Mouse (Mus musculus) kidney, postnatal 0 days (tissue): ENCODE results near the gene Pim3. TPM values are rescaled to one million over a fixed set of nuclear protein-coding genes. Genes with fewer than 3 reads are reported as not detected.

ENCODE experiments used
- ATAC-seq: fragments of 200-750 bp; cut with Nextera tagmentation; replicated peaks from 2 replicates; pipeline ENCODE4 v1.8.0; 2017; ENCODE audit warnings: low read depth, moderate number of reproducible peaks, moderate TSS enrichment, moderate library complexity; ENCODE audit not compliant: low FRiP score
- DNase-seq: peaks from one replicate; pipeline ENCODE4 v3.0.0-alpha.2; 2016; ENCODE audit warnings: low spot score
- H3K27ac ChIP-seq: fragments of 300-500 bp; sonication (generic); 2 replicates; pipeline ENCODE4 v1.5.1; 2014; ENCODE audit warnings: mild to moderate bottlenecking
- H3K27me3 ChIP-seq: fragments of 300-500 bp; sonication (generic); 2 replicates; pipeline ENCODE4 v1.6.1; 2014; ENCODE audit warnings: low read length, mixed read lengths; ENCODE audit not compliant: insufficient read depth
- H3K36me3 ChIP-seq: fragments of 300-500 bp; sonication (generic); 2 replicates; pipeline ENCODE4 v1.6.1; 2014; ENCODE audit warnings: low read length, mixed read lengths; ENCODE audit not compliant: insufficient read depth
- H3K4me1 ChIP-seq: fragments of 300-500 bp; sonication (generic); replicated peaks from 2 replicates; pipeline ENCODE4 v1.6.1; 2014; ENCODE audit warnings: antibody characterized with exemption, low read length, mixed read lengths; ENCODE audit not compliant: insufficient read depth
- H3K4me2 ChIP-seq: fragments of 300-500 bp; sonication (generic); 2 replicates; pipeline ENCODE4 v1.6.1; 2014; ENCODE audit warnings: mild to moderate bottlenecking, low read length, moderate library complexity, mixed read lengths
- H3K4me3 ChIP-seq: fragments of 300-500 bp; sonication (generic); replicated peaks from 2 replicates; pipeline ENCODE4 v1.5.1; 2014; ENCODE audit warnings: low read depth, low read length
- H3K9ac ChIP-seq: fragments of 300-500 bp; sonication (generic); 2 replicates; pipeline ENCODE4 v1.6.1; 2014; ENCODE audit warnings: low read depth, low read length
- H3K9me3 ChIP-seq: fragments of 300-500 bp; sonication (generic); replicated peaks from 2 replicates; pipeline ENCODE4 v1.6.1; 2016; ENCODE audit warnings: low read length, inconsistent platforms, mixed read lengths
- CTCF ChIP-seq: IDR thresholded peaks from 2 replicates; pipeline ENCODE4 v1.5.1; 2016; ENCODE audit warnings: antibody characterized with exemption, low read depth, mild to moderate bottlenecking, moderate library complexity
- WGBS: fragments of 180-500 bp; shearing (Covaris S2); extraction: QIAGEN DNeasy Blood & Tissue Kit; methylation state at CpG from one replicate; pipeline ENCODE4 v1.1.7; 2014; 5-methylcytosine and 5-hydroxymethylcytosine counted together
- polyA plus RNA-seq: library from polyadenylated mRNA; unstranded; fragments of >200 nt; fragmentation: Nextera tagmentation; extraction: Ambion mirVana; gene quantifications from 2 replicates; pipeline ENCODE4 v1.2.1, GENCODE M21; 2015

Gene Pim3
- polyA plus RNA-seq, 1 experiment from 2014 or later, result 88.6 TPM

DNA sequence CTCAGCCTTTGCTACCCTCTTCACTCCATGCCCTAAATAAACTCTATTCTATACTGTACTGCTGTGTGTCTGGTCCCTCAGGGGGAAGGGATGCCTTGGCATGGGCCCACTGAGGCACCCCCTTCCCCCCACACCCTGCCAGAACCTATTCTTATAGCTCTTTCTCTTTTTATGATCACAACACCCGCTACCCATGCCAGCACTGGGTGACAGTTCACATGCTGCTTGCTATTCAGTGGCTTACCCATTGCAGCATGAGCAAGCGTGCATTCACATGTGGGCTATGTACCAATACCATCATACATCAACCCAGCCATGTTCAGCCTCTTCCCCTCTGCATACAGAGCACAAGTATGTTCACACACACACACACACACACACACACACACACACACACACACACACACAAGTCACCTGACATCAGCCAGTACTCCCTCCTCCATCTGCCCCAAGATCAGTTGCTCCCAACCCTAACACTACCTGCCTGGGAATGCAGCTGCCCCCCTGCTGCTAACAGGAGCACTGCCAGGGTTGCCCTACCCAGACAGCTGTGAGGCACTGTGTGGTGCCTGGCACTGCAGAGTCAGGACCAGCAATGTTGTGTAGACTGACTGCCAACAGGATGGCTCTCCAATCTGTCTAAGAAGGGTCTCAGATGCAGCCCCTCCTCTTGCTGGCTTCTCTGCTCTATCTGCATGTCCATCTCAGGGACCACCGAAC is 20.2 kb upstream of the Pim3 start:
- TF ChIP-seq CTCF, result no peak
- WGBS, result 84% methylated on average over 3 of the region's 3 CpGs
- no peak overlapping the region for H3K9ac ChIP-seq

GRCm38 (mm10) chr15:88842300-88842673 is 19.7 kb upstream of the Pim3 start:
- Histone ChIP-seq H3K4me1 (peaks cover 24% of the 10 kb centered on the region), H3K27ac (no peak overlapping the region), H3K36me3 (no peaks in the 10 kb centered on the region), H3K27me3 (no peaks in the 10 kb centered on the region), H3K4me3 (no peak overlapping the region), H3K9ac (no peak overlapping the region), H3K9me3 (no peaks in the 10 kb centered on the region), H3K4me2 (no peak overlapping the region)
- ATAC-seq (no peak), DNase-seq (no peak)
- 72% methylated on average over 3 of the region's 3 CpGs for WGBS
- no peak for TF ChIP-seq CTCF

More for the DNA sequence above, 20.2 kb upstream of the Pim3 start:
- no peaks in the 10 kb centered on the region for H3K9me3 ChIP-seq
- ATAC-seq (no peak), DNase-seq (no peak)
- no peak overlapping the region for H3K4me3 ChIP-seq
- H3K4me2 ChIP-seq, result no peak overlapping the region
- no peaks in the 10 kb centered on the region for H3K36me3 ChIP-seq
- no peaks in the 10 kb centered on the region for H3K27me3 ChIP-seq
- H3K27ac ChIP-seq, result no peak overlapping the region
- H3K4me1 ChIP-seq, result peaks cover 24% of the 10 kb centered on the region

DNA sequence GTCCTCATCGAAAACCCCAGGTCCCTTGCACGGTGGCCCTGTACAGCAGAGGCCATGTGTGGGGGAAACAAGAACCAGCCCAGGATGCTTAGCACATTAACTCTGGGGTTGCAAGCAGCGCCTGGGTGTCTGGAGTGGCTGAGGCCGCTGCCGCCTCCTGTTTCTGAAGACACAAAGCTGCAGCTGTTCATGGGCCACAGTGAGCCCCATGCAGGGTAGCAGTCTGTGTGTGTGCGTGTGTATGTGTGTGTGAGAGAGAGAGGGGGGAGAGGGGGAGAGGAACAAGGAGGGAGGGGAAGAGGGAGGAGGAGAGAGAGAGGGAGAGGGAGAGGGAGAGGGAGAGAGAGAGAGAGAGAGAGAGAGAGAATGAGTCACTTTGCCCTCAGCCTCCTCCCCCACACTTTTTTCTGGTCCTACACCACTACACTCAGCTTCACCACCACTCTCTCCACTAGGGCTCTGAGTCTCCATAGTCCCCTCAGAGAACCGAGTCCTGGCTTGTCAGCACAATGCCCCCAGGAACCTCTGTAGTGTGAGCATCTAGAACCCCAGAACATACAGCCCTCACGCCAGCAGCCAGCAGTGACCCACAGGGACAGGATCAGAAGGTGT is 18.4 kb upstream of the Pim3 start:
- ATAC-seq (no peak; the same call in 1 of the 2 replicates), DNase-seq (peak; percentile 44)
- Histone ChIP-seq H3K27me3 (no peaks in the 10 kb centered on the region), H3K27ac (no peak overlapping the region), H3K4me1 (peaks cover 16% of the 10 kb centered on the region), H3K9me3 (no peaks in the 10 kb centered on the region), H3K4me2 (no peak overlapping the region), H3K4me3 (no peak overlapping the region), H3K36me3 (no peaks in the 10 kb centered on the region), H3K9ac (no peak overlapping the region)
- WGBS, result 31% methylated on average over 8 of the region's 8 CpGs
- TF ChIP-seq CTCF, result 0 out of 2 replicates have a peak, but pooled peaks have one; percentile 8

DNA sequence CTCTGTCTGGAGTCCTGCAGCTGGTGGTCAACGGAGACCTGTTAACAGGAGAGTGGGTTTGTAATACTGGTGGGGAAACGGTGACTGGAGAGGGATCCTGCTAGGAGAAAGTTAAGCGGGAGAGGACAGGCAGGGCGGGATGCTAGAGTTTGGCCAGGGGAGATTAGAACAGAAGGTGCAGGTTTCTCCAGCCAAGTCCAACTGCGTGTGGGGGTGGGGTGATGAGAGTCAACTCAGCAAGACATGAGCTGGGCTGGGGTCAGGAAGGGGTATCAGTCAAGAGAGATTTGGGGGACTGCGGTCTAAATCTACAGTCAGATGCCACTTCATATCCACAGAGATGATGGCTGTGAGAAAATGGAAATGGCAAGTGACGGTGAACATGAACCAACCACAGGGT is 17.0 kb upstream of the Pim3 start:
- TF ChIP-seq CTCF, result no peak
- Histone ChIP-seq H3K9ac (no peak overlapping the region), H3K4me3 (no peak overlapping the region), H3K4me1 (peaks cover 6% of the 10 kb centered on the region; the same call in 1 of the 2 replicates), H3K27ac (no peak overlapping the region), H3K4me2 (no peak overlapping the region), H3K36me3 (no peaks in the 10 kb centered on the region), H3K9me3 (no peaks in the 10 kb centered on the region), H3K27me3 (no peaks in the 10 kb centered on the region)
- no peak for ATAC-seq
- WGBS, result 91% methylated on average over 7 of the region's 7 CpGs
- DNase-seq, result no peak

- Histone ChIP-seq H3K9ac (no peak overlapping the region), H3K27me3 (no peaks in the 10 kb centered on the region), H3K4me1 (peaks cover 25% of the 10 kb centered on the region), H3K4me3 (no peak overlapping the region), H3K36me3 (no peaks in the 10 kb centered on the region), H3K27ac (no peak overlapping the region), H3K9me3 (no peaks in the 10 kb centered on the region), H3K4me2 (no peak overlapping the region)
- ATAC-seq (no peak), DNase-seq (no peak)
- 96% methylated on average over 1 of the region's 1 CpGs for WGBS
- no peak for TF ChIP-seq CTCF
Measured at GRCm38 (mm10) chr15:88848661-88849060, 13.3 kb upstream of the Pim3 start.

DNA sequence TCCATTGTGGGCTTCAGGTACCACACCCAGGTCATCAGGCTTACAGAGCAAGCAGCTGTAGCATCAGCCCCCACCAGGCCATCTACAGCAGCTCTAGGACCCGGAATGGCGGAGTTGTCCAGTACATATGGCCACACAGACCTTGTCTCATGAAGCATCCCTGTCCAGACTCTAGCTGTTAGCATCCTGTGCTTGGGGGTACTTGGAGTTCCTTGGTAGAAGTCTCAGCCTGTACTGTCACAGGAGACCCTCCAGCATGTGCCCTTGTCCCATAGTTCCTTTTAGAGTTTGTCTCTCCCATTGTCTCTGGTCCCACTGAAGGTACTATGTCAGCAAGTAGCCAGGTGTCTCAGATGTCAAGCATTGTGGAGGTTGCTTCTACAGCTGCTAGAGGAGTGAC is 12.4 kb upstream of the Pim3 start:
- no peak overlapping the region for H3K9ac ChIP-seq
- no peak overlapping the region for H3K4me3 ChIP-seq
- no peaks in the 10 kb centered on the region for H3K36me3 ChIP-seq
- no peak for DNase-seq
- no peaks in the 10 kb centered on the region for H3K27me3 ChIP-seq
- H3K27ac ChIP-seq, result 0 out of 2 replicates have a peak overlapping the region, but pooled peaks have one; percentile 88
- no peak overlapping the region for H3K4me2 ChIP-seq
- no peaks in the 10 kb centered on the region for H3K9me3 ChIP-seq
- TF ChIP-seq CTCF, result no peak
- peaks cover 33% of the 10 kb centered on the region for H3K4me1 ChIP-seq
- 92% methylated on average over 2 of the region's 2 CpGs for WGBS
- ATAC-seq, result no peak
